Mouse (Mus musculus) CH12F3 (cell line): ENCODE measurements around the gene Rasgrf1.

ENCODE experiments used
- in situ Hi-C: fragments of 300-500 bp; cut with MboI; formaldehyde crosslinking; loops from 2 replicates; pipeline ENCODE4 v1.14.3; 2020; ENCODE audit warnings: low sequenced_read_pairs

Rasgrf1 gene

DNA sequence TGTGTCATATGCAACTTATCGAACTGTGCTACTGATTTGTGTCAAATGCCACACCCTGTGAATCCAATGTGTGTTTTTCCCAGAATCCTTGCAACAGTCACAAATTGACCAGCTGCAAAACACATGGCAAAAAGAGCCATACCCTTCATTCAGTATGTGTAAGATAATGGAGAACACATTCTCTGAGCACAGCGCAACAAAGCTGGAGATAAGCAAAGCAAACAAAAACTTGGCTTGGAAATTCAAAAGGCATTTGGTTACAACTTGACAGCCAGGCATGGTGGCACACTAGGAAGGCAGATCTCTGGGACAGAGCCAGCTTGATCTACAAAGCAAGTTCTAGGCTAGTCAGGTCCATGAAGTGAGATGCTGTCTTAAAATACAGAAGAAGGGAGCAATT, 6.9 kb upstream of the Rasgrf1 start:
- in situ Hi-C loops, result no loop called here

DNA sequence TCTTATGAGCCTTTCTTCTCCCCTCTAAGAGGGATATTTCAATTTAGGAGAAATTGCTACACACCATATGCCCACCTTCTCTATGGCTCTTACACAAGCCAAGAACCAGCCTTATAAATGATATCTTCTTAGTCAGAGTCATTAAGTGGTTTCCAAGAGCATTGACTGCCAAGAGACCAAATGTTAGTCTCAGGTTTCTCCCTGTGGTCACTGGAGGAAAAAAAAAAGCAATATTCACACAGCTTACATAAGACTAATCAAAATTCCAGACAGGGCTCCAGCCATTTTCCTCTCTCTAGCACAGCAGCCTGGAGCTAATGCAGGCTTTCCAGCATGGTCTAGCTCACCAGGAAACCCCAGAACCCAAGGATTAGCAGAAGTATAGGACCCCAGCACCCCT, 3.1 kb upstream of the Rasgrf1 start:
- in situ Hi-C loops, result no loop called here

DNA sequence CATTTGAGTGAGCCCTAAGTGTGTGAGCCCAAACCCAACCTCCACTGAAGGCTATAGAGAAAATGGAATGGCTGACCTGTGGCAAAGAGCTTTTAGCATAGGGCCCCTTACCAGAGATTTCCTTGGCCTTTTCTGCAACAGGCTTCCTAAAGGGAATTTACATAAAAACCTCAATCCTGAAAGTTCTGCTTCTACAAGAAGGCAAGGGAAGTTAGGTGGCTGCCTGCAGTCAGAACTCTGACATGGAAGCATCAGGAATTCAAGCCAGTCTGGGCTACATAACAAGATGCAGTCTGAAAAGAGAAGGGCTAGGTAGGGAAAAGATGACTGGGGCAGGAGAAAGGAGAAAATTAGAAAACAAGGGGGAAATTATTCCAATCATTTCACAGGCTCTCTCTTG, 1.8 kb upstream of the Rasgrf1 start:
- in situ Hi-C loops, result no loop called here

DNA sequence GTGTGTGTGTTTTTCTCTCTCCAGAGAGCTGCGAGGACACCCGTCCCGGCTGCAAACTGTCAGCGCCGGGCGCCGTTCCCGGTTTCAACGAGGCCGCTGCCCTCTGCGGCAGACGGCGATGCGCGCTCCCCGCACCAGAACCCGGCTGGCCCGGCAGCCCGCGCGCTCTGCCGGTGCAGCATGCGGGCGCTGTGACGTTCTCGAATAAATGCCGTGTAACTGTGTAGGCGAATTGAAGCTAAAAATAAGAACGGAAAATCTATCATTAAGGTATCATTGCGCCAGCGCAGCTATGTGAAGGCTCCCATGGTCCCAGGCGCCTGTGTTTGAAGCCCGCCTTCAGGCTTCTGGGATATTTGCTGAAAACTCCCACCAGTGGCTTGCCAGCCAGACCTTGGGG, 1.1 kb upstream of the Rasgrf1 start:
- in situ Hi-C loops, result no loop called here

DNA sequence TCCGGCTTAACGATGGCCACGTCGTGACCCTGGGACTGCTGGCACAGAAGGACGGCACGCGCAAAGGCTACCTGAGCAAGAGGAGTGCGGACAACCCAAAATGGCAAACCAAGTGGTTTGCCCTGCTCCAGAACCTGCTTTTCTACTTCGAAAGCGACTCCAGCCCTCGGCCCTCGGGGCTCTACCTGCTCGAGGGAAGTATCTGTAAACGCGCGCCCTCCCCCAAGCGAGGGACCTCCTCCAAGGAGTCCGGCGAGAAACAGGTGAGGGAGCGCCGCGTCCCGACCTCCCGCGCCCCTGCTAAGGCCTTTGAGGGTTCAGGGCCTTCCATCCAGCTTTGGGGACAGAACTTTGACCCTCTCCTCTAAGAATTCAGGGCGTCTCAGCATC, 298 bp downstream of the Rasgrf1 start:
- in situ Hi-C loops, result no loop called here

DNA sequence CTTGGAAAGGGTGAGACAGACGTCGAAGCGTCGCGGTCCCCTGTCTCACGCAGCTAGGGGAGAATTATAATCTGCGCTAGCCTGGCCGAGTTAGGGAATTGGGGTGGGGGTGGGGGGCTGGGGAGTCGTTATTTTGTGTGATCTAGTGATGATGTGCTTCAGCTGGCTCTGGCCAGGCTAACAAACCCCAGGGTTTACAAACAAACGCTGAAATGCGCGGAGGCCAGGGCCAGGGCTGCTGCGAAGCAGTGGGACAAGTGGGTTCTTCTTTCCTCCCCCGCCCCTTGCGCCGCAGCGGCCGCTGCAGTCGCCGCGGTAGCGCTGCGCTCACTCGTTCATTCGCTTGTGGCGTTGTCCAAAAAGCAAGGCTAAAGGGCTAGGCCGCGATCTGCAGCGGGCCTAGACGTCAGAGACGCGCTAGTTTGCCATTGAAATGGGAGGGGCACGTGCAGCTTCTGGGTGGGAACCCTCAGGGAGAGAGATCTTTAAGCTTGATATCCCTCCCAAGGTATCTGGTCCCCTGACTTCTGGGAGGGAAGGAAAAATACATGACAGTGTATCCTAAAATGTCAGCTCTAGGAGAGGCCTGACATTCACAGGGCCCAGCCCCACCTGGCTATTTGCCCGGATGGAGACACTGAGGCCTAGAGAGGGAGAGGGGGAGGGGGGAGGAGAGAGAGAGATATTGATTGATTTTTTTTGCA, 1.2 kb downstream of the Rasgrf1 start:
- in situ Hi-C loops, result no loop called here

DNA sequence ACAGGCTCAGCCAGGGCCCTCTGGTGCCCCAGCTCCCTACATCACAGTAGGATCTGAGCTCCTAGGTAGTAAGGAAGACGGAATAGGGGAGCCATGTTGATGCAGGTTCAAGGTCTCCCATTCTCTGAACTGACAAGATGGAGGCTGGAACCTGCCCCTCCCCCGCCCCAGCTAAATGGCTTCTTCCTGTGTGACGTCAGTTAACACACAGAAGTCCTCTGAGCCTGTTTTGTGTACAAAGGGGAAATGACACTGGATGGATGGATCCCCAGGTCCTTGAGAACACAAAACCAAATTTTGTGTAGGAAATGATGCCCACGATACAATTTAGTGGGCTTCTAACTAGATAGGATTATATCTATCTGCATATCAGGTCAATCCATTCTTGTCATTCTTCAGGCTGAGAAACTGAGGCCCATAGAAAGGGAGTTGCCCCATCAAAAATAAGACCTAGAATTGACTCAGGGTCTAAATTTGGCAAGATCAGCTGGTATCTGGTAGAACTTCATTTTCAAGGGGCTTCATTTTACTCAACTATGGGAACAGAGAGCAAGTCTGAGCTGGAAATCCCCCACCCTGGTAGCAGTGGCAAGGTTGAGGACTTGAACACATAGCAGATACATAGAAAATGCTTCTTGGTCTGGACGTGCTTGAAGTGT, 2.3 kb downstream of the Rasgrf1 start:
- in situ Hi-C loops, result no loop called here

DNA sequence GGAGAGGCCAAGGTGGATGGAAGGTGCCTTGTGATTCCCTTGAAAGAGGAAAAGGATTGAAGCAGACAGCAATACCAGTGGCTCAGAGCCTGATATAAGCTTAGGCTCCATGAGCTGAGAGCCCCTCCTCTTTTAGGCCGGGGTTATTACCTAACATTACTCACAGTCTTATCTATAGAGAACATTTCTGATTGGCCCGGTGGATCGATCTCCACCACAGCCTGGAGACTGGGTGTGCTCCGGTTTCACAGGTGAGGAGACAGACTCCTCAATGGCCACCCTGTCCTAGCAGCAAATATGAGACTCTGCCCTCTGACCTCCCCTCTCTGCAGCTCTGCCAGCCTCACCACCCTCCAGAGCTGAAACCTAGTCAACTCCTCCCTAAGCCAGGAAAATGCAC, 3.4 kb downstream of the Rasgrf1 start:
- in situ Hi-C loops, result no loop called here

DNA sequence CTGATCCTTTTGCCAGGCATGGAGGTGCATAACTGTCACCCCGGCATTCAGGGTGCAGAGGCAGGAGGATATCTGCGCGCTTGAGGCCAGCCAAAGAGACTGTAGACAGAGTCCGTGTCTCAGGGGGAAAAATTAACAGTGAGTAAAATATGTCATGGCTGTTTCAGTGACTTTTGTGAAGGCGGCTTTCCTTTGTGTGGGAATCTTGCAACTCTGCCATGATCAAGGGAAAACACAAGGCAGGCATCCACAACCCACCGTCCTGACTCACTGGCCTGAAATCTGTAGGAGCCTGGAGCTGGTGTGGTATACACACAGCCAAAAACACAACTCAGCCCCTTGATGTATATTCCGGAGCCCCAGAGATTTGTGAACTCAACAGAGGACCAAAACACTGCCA, 6.8 kb downstream of the Rasgrf1 start:
- in situ Hi-C loops, result no loop called here

DNA sequence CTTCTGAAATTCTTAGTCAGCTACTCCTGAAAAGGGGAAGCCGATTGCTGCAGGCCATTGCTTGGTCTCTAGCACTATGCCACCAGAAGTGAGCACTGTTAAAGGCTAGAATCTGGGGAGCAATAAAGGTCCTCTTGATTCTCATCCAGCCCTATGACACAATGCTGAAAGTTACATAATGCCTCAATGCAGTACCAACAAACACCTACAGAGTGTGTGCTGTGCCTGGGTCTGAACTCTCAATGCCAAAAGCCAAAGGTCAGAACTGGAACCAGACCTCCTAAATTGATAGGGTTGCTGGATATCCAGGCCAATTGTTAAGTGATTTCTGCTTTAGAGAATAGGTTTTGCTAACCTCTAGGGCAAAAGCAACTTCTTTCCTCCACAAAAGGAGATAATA, 7.7 kb downstream of the Rasgrf1 start:
- in situ Hi-C loops, result no loop called here

DNA sequence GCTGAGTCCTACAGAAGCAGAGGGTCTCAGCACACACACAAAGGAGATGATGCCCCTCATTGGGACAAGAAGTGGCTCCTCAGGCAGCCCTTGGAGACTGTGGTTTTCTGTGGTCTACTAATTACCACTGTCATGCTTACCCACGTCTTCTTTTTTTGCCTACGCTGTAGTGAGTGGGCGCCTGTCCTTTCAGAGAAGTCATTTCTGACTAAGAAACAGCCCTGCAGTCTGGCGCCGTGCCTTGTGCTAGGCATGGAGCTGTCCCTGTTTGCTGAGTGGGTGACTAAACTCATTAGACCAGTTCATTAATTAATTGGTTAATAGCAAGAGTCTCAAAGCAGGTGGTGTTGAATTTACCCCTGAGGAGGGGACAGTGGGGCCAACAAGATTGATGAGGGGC, 9.1 kb downstream of the Rasgrf1 start:
- in situ Hi-C loops, result no loop called here

DNA sequence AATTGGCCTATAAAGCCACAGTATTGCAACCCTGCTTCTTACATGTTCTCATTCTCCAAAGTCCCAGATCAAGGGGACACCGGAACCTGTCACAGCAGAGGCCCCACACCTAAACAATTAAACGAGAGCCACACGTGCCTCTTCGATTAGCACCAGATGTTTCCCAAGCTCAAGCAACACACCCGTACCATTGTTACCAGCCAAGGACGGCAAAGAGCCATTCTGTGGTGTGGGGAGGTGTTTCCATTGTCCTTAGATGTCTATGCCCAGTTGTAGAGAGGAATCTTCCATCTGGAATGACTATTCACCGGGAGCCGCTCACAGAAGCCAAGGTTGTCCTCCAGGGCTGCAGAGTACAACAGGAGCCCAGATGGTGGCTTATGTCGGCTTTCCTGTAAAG, 11.4 kb downstream of the Rasgrf1 start:
- in situ Hi-C loops, result no loop called here

DNA sequence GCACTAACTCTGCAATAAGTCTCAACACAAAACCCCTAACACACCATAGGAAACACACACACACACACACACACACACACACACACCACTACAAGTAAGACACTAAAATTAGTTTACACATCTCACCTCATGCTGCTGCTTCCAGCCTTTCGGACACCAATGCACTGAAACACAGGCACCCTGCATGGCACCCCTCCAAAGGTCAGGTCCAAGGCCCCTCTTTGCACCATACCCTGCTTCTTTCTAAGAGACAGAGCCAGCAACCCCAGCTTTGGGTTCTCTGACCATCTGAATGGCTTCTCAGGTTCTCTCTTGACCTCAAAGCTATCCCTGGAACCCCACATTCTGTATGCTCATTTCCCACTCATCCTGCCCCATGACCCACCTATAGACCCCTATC, 13.0 kb downstream of the Rasgrf1 start:
- in situ Hi-C loops, result no loop called here

DNA sequence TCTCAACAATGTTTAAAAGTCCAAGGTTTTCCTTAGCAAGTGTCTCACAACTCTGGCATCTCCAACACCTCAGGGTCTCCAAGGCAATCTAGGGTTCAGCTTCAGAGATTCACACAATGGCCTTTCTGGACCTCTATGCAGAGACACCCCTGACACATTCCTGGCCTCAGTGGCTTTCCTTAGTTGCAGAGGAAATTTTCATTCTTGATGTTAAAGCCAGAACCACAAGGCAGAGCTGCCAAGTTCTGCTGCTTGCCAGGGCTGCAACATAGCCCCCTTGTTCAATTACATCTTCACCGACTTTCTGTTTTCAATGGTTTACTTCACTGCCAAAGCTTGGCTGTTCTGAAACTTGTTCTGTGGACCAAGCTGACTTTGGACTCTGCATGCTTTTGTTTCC, 15.1 kb downstream of the Rasgrf1 start:
- in situ Hi-C loops, result no loop called here

DNA sequence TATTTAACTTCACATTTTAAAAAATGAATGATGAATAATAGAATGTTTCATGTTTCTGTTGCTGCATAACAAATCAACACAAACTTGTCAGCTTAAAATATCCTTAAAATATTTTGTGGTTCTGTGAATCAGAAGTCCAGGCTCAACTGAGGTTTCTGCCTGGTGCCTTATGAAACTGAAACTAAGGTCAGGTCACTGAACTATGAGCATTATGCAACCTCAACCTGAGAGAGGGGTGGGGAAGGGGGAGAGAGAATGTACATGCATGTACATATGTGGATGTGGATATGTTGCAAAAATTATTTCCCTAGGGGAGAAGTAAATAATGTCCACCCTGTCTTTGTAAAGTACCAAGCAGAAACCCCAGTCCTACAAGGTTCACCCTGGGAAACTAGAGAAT, 18.8 kb downstream of the Rasgrf1 start:
- in situ Hi-C loops, result no loop called here

DNA sequence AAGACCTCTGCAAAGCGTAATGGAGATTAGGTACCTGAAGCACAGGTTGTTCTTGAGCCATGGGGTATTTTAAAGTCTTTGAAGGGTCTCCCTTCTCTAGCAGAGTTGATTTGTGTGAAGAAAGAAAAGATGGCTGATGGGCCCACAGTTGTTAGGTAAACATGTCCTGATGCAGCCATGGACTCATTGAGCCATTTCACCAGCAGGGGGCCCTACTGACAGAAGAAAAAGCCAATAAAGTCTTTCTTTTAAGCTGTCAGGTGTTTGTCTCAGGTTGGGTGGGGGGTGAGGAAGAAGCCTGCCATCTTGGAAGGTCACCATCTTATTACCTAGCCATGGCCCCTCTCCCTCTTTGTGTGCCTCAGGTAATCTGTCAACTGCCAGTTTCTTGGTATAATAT, 30.7 kb downstream of the Rasgrf1 start:
- in situ Hi-C loops, result no loop called here

DNA sequence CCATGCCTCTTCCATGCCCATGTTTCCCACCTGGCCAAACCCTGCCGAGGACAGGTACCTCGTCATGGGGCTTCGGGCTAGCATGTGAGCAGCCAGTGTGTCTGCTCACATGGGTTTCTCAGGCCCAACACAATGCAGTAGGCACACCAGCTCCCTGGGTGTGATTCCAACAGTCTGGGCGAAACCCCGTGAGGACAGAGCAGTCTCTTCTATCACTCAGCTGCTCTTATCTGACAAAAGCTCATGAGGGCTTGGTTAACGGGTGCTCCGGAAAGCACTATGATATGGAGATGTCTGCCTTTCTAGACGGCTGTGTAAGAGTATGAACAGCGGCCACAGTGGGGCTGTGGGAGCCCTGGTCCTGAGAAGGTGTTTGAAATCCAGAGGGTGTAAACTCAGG, 37.1 kb downstream of the Rasgrf1 start:
- in situ Hi-C loops, result no loop called here

DNA sequence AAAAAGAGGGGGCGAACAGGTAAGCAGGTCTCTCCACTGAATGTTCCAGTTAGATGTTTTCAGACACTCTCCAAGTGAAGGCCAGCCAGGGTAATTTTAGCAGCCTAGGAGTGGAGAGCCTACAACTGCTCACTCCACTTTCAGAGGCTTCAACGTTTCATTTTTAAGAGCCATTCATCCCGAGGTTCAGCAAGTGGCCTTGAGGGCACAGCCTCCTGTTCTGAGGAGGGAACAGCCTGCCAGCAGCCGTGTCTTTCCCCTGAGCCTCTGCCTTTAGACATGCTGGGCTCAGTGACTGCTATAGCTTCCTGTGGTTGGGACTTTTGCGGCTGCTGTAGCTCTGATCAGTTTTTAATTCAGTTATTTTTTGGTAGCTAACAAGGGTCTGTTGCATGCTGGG, 38.9 kb downstream of the Rasgrf1 start:
- in situ Hi-C loops, result no loop called here

DNA sequence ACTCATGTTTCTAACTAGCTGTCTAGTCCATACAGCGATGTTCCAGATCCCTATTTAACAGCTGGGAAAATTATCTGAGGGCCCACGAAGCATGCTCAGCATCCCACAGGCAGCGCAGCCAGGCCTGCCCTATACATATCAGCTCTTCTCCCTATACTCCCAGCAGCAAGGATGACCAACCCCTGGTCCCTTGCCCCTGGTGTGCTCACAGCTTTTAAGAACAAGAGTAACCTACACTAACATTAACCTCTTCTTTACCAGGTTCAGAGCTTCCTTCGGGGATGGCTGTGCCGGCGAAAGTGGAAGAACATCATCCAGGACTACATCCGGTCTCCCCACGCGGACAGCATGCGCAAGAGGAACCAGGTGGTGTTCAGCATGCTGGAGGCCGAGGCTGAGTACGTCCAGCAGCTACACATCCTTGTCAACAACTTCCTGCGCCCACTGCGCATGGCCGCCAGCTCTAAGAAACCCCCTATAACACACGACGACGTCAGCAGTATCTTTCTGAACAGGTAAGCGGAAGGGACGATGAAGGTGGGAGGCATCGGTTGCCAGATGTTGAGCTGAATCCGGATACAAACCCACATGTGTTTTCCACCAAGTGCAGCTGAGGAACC, 44.0 kb downstream of the Rasgrf1 start:
- in situ Hi-C loops, result no loop called here

DNA sequence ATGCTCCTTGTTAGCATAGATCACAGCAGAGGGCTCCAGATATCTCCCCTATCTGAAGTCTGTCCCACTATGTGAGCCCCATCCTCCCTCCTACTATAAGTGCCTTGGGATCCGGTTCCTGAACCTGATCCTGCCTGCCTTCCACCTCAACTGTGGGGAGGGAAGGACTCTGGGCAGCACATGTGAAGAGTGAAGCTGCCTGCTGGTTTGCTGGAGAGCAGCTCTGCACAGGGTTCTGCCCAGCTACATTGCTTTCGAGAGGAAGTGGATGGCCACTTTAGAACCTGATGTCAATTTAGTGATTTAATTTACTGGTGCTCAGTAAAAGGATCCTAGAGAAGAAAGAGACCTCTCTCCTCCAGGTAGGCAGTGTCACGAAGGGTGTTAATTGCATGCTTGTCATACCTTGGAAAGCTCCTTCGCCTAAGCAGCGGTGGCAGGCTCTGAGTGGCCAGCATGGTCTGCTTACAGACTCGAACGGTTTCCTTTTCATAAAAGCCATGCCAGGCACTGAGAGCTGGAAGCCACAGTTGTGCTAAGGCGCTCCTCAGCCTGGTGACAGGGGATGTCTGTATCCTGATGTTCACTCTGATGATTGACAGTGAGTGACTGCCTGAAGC, 45.3 kb downstream of the Rasgrf1 start:
- in situ Hi-C loops, result no loop called here

DNA sequence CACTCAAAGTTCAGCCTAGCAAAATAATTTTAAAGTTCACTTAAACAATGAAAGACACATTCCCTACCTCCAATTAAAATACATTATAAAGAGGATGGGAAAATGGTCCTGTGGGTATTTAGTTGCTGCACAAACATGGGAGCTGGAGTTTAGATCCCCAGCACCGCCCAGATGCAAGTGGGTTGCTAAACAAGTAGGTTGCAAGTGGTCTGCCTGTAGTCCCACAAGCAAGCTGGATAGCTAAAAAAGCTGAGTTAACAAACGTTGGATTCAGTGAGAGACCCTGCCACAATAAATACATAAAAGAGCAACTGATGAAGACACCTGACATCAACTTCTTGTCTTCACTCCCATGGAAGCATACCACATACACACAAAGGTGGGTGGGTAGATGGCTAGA, 49.3 kb downstream of the Rasgrf1 start:
- in situ Hi-C loops, result no loop called here

DNA sequence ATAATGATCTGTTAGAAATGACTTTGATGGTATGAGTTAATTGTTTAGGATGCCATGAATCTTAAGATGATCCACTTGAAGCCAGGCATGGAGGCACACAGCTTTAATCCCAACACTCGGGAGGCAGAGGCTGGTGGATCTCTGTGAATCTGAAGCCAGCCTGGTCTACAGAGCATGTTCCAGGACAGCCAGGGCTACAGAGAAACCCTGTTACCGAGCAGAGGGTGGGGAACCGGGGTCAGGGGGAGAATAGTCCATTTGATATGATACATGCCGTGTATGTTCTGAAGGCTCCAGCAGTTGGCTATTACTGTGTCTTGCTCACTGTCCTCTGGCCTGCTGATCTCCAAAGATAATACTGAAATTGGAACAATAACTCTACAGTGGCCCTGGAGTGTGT, 54.4 kb downstream of the Rasgrf1 start:
- in situ Hi-C loops, result no loop called here
